Mouse (Mus musculus) CH12.LX (cell line): Measurements from ENCODE around the gene Sim2. TPM values are rescaled to one million over a fixed set of nuclear protein-coding genes. Genes with fewer than 3 reads are reported as not detected.

Experiments
- DNase-seq: peaks from one replicate; pipeline ENCODE4 v3.0.0-alpha.2; 2013; ENCODE audit errors: extremely low read depth
- H3K27ac ChIP-seq: 2 replicates; pipeline ENCODE4 v1.5.1; 2012; ENCODE audit warnings: low read depth, mild to moderate bottlenecking, control low read depth, moderate library complexity; ENCODE audit not compliant: insufficient read depth
- H3K27me3 ChIP-seq: replicated peaks from 2 replicates; pipeline ENCODE3; 2012; ENCODE audit warnings: inconsistent platforms
- H3K36me3 ChIP-seq, 2 experiments: replicated peaks in 1 of 2; 2 replicates each; pipeline versions ENCODE3 to v1.6.1; 2012; ENCODE audit warnings: inconsistent platforms in 1 of 2, low read length in 1 of 2, mild to moderate bottlenecking in 1 of 2, mixed read lengths in 1 of 2, moderate library complexity in 1 of 2; ENCODE audit not compliant: control insufficient read depth in 1 of 2, insufficient read depth in 1 of 2
- H3K4me1 ChIP-seq, 2 experiments: 2 replicates each; pipeline ENCODE4 v1.6.1; 2012; ENCODE audit warnings: inconsistent platforms in 1 of 2, moderate library complexity in 1 of 2; ENCODE audit not compliant: insufficient read depth in 2 of 2, control insufficient read depth in 1 of 2
- H3K4me2 ChIP-seq: 2 replicates; pipeline ENCODE4 v1.6.1; 2012; ENCODE audit warnings: low read depth, mild to moderate bottlenecking, control low read depth; ENCODE audit not compliant: poor library complexity, insufficient read depth, severe bottlenecking
- H3K4me3 ChIP-seq, 3 experiments: fragments of 150-350 bp in 1 of 3; sonication (generic) in 1 of 3; replicated peaks in 1 of 3; 2 replicates each; pipeline versions ENCODE3 to v1.5.1; 2011 to 2012; ENCODE audit warnings: low read depth in 2 of 3, low read length in 2 of 3, mild to moderate bottlenecking in 2 of 3, moderate library complexity in 2 of 3, control low read depth in 1 of 3, improper control_type of control experiment in 1 of 3, inconsistent platforms in 1 of 3, mixed read lengths in 1 of 3; ENCODE audit not compliant: poor library complexity in 1 of 3
- H3K79me2 ChIP-seq: replicated peaks from 2 replicates; pipeline ENCODE4 v1.6.1; 2012; ENCODE audit warnings: mild to moderate bottlenecking, moderate library complexity; ENCODE audit not compliant: control insufficient read depth, poor library complexity, insufficient read depth, severe bottlenecking; ENCODE audit errors: extremely low read depth
- H3K9ac ChIP-seq: 2 replicates; pipeline ENCODE4 v1.6.1; 2012; ENCODE audit warnings: low read depth, mild to moderate bottlenecking, control low read depth, moderate library complexity; ENCODE audit not compliant: insufficient read depth
- H3K9me3 ChIP-seq: replicated peaks from 2 replicates; pipeline ENCODE3; 2012; ENCODE audit warnings: low read length, inconsistent platforms, mixed read lengths
- BHLHE40 ChIP-seq: IDR thresholded peaks from 2 replicates; pipeline ENCODE4 v1.6.1; 2011; ENCODE audit warnings: mild to moderate bottlenecking, low read depth, low read length, improper control_type of control experiment
- CHD2 ChIP-seq: IDR thresholded peaks from 2 replicates; pipeline ENCODE4 v1.6.1; 2011; ENCODE audit warnings: low read length, improper control_type of control experiment
- CTCF ChIP-seq, 2 experiments: IDR thresholded peaks in 1 of 2; conservative IDR thresholded peaks in 1 of 2; 2 replicates each; pipeline ENCODE4 v1.5.1; 2011 to 2012; ENCODE audit warnings: low read depth in 2 of 2, low read length in 2 of 2, improper control_type of control experiment in 1 of 2, inconsistent platforms in 1 of 2, mild to moderate bottlenecking in 1 of 2, moderate library complexity in 1 of 2
- E2F4 ChIP-seq: IDR thresholded peaks from 2 replicates; pipeline ENCODE4 v1.6.1; 2011; ENCODE audit warnings: low read depth, low read length, improper control_type of control experiment; ENCODE audit not compliant: insufficient replicate concordance
- ELF1 ChIP-seq: IDR thresholded peaks from 2 replicates; pipeline ENCODE4 v1.6.1; 2014; ENCODE audit warnings: low read depth, mild to moderate bottlenecking, inconsistent platforms, low read length, improper control_type of control experiment
- HCFC1 ChIP-seq: IDR thresholded peaks from 2 replicates; pipeline ENCODE4 v1.6.1; 2012; ENCODE audit warnings: low read depth, mild to moderate bottlenecking, inconsistent platforms, low read length, improper control_type of control experiment
- JUN ChIP-seq: IDR thresholded peaks from 2 replicates; pipeline ENCODE4 v1.6.1; 2011; ENCODE audit warnings: low read depth, mild to moderate bottlenecking, low read length, improper control_type of control experiment, moderate library complexity; ENCODE audit not compliant: insufficient read depth
- JUND ChIP-seq: conservative IDR thresholded peaks from 2 replicates; pipeline ENCODE4 v1.6.1; 2011; ENCODE audit warnings: low read depth, low read length, improper control_type of control experiment
- MAFK ChIP-seq: IDR thresholded peaks from 2 replicates; pipeline ENCODE4 v1.6.1; 2011; ENCODE audit warnings: low read length, improper control_type of control experiment; ENCODE audit not compliant: insufficient replicate concordance
- MAX ChIP-seq: IDR thresholded peaks from 2 replicates; pipeline ENCODE4 v1.6.1; 2011; ENCODE audit warnings: low read length, improper control_type of control experiment
- MAZ ChIP-seq: IDR thresholded peaks from 2 replicates; pipeline ENCODE4 v1.6.1; 2012; ENCODE audit warnings: low read depth, mild to moderate bottlenecking, inconsistent platforms, low read length, improper control_type of control experiment, moderate library complexity
- MEF2A ChIP-seq: IDR thresholded peaks from 2 replicates; pipeline ENCODE4 v1.6.1; 2014; ENCODE audit warnings: low read depth, mild to moderate bottlenecking, inconsistent platforms, low read length, improper control_type of control experiment, borderline replicate concordance
- MXI1 ChIP-seq: IDR thresholded peaks from 2 replicates; pipeline ENCODE4 v1.6.1; 2011; ENCODE audit warnings: mild to moderate bottlenecking, low read depth, low read length, improper control_type of control experiment
- NELFE ChIP-seq: IDR thresholded peaks from 2 replicates; pipeline ENCODE4 v1.6.1; 2011; ENCODE audit warnings: low read depth, low read length, improper control_type of control experiment
- PAX5 ChIP-seq: IDR thresholded peaks from 2 replicates; pipeline ENCODE4 v1.6.1; 2012; ENCODE audit warnings: low read length, inconsistent platforms, mixed read lengths
- POLR2A ChIP-seq: IDR thresholded peaks from 2 replicates; pipeline ENCODE4 v1.6.1; 2011; ENCODE audit warnings: low read depth, mild to moderate bottlenecking, improper control_type of control experiment, low read length
- RCOR1 ChIP-seq: conservative IDR thresholded peaks from 2 replicates; pipeline ENCODE4 v1.6.1; 2012; ENCODE audit warnings: low read depth, mild to moderate bottlenecking, inconsistent platforms, low read length, improper control_type of control experiment
- SIN3A ChIP-seq: IDR thresholded peaks from 2 replicates; pipeline ENCODE4 v1.6.1; 2012; ENCODE audit warnings: low read length, improper control_type of control experiment, inconsistent platforms
- SMC3 ChIP-seq: IDR thresholded peaks from 2 replicates; pipeline ENCODE4 v1.6.1; 2011; ENCODE audit warnings: low read depth, low read length, improper control_type of control experiment
- TBP ChIP-seq: conservative IDR thresholded peaks from 2 replicates; pipeline ENCODE4 v1.6.1; 2011; ENCODE audit warnings: low read depth, low read length, improper control_type of control experiment
- TCF12 ChIP-seq: IDR thresholded peaks from 2 replicates; pipeline ENCODE4 v1.6.1; 2014; ENCODE audit warnings: low read depth, mild to moderate bottlenecking, inconsistent platforms, low read length, improper control_type of control experiment
- UBTF ChIP-seq: IDR thresholded peaks from 2 replicates; pipeline ENCODE4 v1.6.1; 2012; ENCODE audit warnings: low read depth, mild to moderate bottlenecking, inconsistent platforms, low read length, improper control_type of control experiment, moderate library complexity
- ZMIZ1 ChIP-seq: IDR thresholded peaks from 2 replicates; pipeline ENCODE4 v1.6.1; 2012; ENCODE audit warnings: low read depth, mild to moderate bottlenecking, inconsistent platforms, low read length, improper control_type of control experiment
- ZNF384 ChIP-seq: IDR thresholded peaks from 2 replicates; pipeline ENCODE4 v1.6.1; 2012; ENCODE audit warnings: low read depth, low read length, improper control_type of control experiment, inconsistent platforms
- dilution Hi-C: fragments of 300-500 bp; cut with MboI; formaldehyde crosslinking; loops from 2 replicates; pipeline ENCODE4 v1.14.3; 2020; ENCODE audit warnings: low sequenced_read_pairs; ENCODE audit not compliant: extremely low pct_unique_long_range_greater_than_20kb, extremely low pct_ligation_motif_present
- in situ Hi-C: fragments of 300-500 bp; cut with MboI; formaldehyde crosslinking; loops from 3 replicates; pipeline ENCODE4 v1.14.3; 2019; ENCODE audit warnings: low sequenced_read_pairs, low pct_ligation_motif_present, low pct_unique_long_range_greater_than_20kb, mixed read lengths
- polyA plus RNA-seq: library from polyadenylated mRNA; unstranded; fragments of >175 nt; gene quantifications from 2 replicates; pipeline ENCODE4 v1.2.1, GENCODE M21; 2012; ENCODE audit warnings: low read depth; ENCODE audit not compliant: insufficient read length
- total RNA-seq, 2 experiments: library from RNA; depleted of rRNA; stranded (reverse); fragments of 300-350 nt in 1 of 2; fragments of >200 nt in 1 of 2; gene quantifications; 2 replicates each; pipeline ENCODE4 v1.2.3; 2012 to 2014

The Sim2 gene
- total and polyA plus RNA-seq, 3 experiments, result not detected

GRCm38 (mm10) chr16:94095109-94095822, 10.5 kb downstream of the Sim2 start:
- Histone ChIP-seq H3K9ac (no peak overlapping the region), H3K9me3 (no peaks in the 10 kb centered on the region), H3K27ac (no peak overlapping the region), H3K79me2 (no peaks in the 10 kb centered on the region), H3K4me1 (peaks cover 11 to 29% of the 10 kb centered on the region in 2 experiments), H3K27me3 (no peaks in the 10 kb centered on the region)
- dilution Hi-C loops, result no loop called here
- no peak for DNase-seq
- in situ Hi-C loops, result no loop called here
- TF ChIP-seq ELF1 (no peak), MEF2A (no peak), JUN (no peak), JUND (no peak), HCFC1 (no peak), UBTF (no peak), SMC3 (no peak), NELFE (no peak), TBP (no peak), ZMIZ1 (no peak), MAFK (no peak), MXI1 (no peak), PAX5 (no peak), CTCF (conservative IDR thresholded peaks at IDR 0.05 in 1 of 2, IDR thresholded peaks at IDR 0.05 in 1 of 2; ENCODE audit: low read depth in 2 of 2, low read length in 2 of 2) (no peak), E2F4 (no peak), TCF12 (no peak), CHD2 (no peak), ZNF384 (no peak), SIN3A (no peak), RCOR1 (no peak)
- TF ChIP-seq, all 38 proteins: peak for 0
- H3K4me3 ChIP-seq, result no peak overlapping the region
- no peaks in the 10 kb centered on the region for H3K36me3 ChIP-seq
- no peak overlapping the region for H3K4me2 ChIP-seq

GRCm38 (mm10) chr16:94096479-94096878, 11.7 kb downstream of the Sim2 start:
- no peak for TF ChIP-seq BHLHE40
- no peak for TF ChIP-seq MAX
- no peak for TF ChIP-seq ELF1
- TF ChIP-seq MAFK, result no peak
- TF ChIP-seq E2F4, result no peak
- no peak for TF ChIP-seq POLR2A
- TF ChIP-seq MAZ, result no peak
- H3K4me2 ChIP-seq, result no peak overlapping the region
- no peaks in the 10 kb centered on the region for H3K27me3 ChIP-seq
- dilution Hi-C loops, result no loop called here
- in situ Hi-C loops, result no loop called here
- no peak overlapping the region for H3K9ac ChIP-seq
- no peaks in the 10 kb centered on the region for H3K36me3 ChIP-seq
- no peak overlapping the region for H3K27ac ChIP-seq
- no peak overlapping the region for H3K4me3 ChIP-seq
- H3K9me3 ChIP-seq, result no peaks in the 10 kb centered on the region
- DNase-seq, result no peak
- peaks cover 11 to 29% of the 10 kb centered on the region in 2 experiments for H3K4me1 ChIP-seq
- no peaks in the 10 kb centered on the region for H3K79me2 ChIP-seq
